25 mouse cellular contexts compared by ENCODE assay signal in the genomic region with DNA sequence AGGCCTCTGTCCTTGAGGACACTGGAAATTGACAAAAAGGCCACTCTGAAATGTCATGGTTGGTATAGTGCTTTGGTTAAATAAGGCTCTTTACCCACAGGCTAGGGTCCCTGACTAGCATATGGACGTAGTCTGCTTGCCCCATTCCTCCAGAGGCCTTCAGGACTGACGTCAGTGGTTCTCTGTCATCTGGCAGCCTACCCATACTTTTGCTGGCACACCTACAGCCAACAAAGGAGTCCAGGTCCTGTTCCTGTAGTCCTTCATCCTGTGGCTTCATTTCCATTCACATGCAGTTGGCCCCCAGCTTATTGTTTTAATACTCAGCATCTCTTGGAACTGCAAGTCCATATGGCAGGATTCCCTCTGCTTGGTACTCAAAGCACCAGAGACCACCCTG. TPM values are rescaled to one million over a fixed set of nuclear protein-coding genes. Genes with fewer than 3 reads are reported as not detected.
DNase-seq lines count a peak whose midpoint lies in the region; ATAC-seq and TF ChIP-seq lines count a peak whose summit lies in the region.
"Had no signal": no experiment of that assay in that cellular context is flagged by ENCODE, and none has a peak within 500 bp of the region (broad histone marks: within the 10 kb centered on the region; RNA-seq: fewer than 3 reads in every experiment).

No protein-coding gene starts in this region.

- TF ChIP-seq CTCF in forebrain, postnatal 0 days (IDR thresholded peaks at IDR 0.05; ENCODE audit: low read depth), result no peak
- no peak for TF ChIP-seq CTCF in E14TG2a.4 (conservative IDR thresholded peaks at IDR 0.05; ENCODE audit: low read length)

- H3K27ac ChIP-seq in forebrain, embryonic 12.5 days, result peak overlapping the region; percentile 21; the same call in 1 of the 2 replicates
- no peak overlapping the region for H3K27ac ChIP-seq in forebrain, postnatal 0 days (ENCODE audit: low read depth, low read length)
- H3K27ac ChIP-seq in midbrain, embryonic 13.5 days, result no peak overlapping the region
- no peak overlapping the region for H3K27ac ChIP-seq in midbrain, embryonic 15.5 days
- peak overlapping the region; percentile 51; the same call in 1 of the 2 replicates for H3K27ac ChIP-seq in hindbrain, embryonic 14.5 days
- H3K27ac ChIP-seq: embryonic facial prominence, embryonic 15.5 days; forebrain, embryonic 10.5 days; heart, embryonic 10.5 days had no signal

- H3K4me2 ChIP-seq in forebrain, embryonic 12.5 days, result no peak overlapping the region
- no peak overlapping the region for H3K4me2 ChIP-seq in forebrain, postnatal 0 days (ENCODE audit: low read depth)
- no peak overlapping the region for H3K4me2 ChIP-seq in midbrain, embryonic 13.5 days (replicated peaks)
- no peak overlapping the region for H3K4me2 ChIP-seq in midbrain, embryonic 15.5 days
- no peak overlapping the region for H3K4me2 ChIP-seq in hindbrain, embryonic 14.5 days (replicated peaks)
- H3K4me2 ChIP-seq: embryonic facial prominence, embryonic 15.5 days; forebrain, embryonic 15.5 days had no signal

- H3K4me3 ChIP-seq in forebrain, embryonic 12.5 days (replicated peaks), result no peak overlapping the region
- no peak overlapping the region for H3K4me3 ChIP-seq in forebrain, postnatal 0 days (ENCODE audit: low read depth, low read length)
- H3K4me3 ChIP-seq in midbrain, embryonic 13.5 days (replicated peaks), result no peak overlapping the region
- no peak overlapping the region for H3K4me3 ChIP-seq in midbrain, embryonic 15.5 days
- 0 out of 2 replicates have a peak overlapping the region, but pooled peaks have one; percentile 23 for H3K4me3 ChIP-seq in E14TG2a.4 (replicated peaks; ENCODE audit: low read length)
- no peak overlapping the region for H3K4me3 ChIP-seq in hindbrain, embryonic 14.5 days (replicated peaks; ENCODE audit: low read length)
- H3K4me3 ChIP-seq: embryonic facial prominence, embryonic 15.5 days; erythroblast, embryonic 14.5 days; forebrain, embryonic 10.5 days; forebrain, embryonic 15.5 days; heart, embryonic 10.5 days had no signal

- 60% methylated on average over 2 of the region's 2 CpGs for WGBS in forebrain, embryonic 12.5 days
- 63% methylated on average over 2 of the region's 2 CpGs for WGBS in forebrain, postnatal 0 days
- WGBS in midbrain, embryonic 13.5 days, result 55% methylated on average over 2 of the region's 2 CpGs
- WGBS in midbrain, embryonic 15.5 days, result 33% methylated on average over 2 of the region's 2 CpGs
- 42% methylated on average over 2 of the region's 2 CpGs for WGBS in hindbrain, embryonic 14.5 days

- no peaks in the 10 kb centered on the region for H3K9me3 ChIP-seq in forebrain, embryonic 12.5 days
- no peaks in the 10 kb centered on the region for H3K9me3 ChIP-seq in forebrain, postnatal 0 days (ENCODE audit: low read length)
- H3K9me3 ChIP-seq in midbrain, embryonic 13.5 days, result no peaks in the 10 kb centered on the region
- no peaks in the 10 kb centered on the region for H3K9me3 ChIP-seq in midbrain, embryonic 15.5 days
- H3K9me3 ChIP-seq in E14TG2a.4 (ENCODE audit: low read length), result no peaks in the 10 kb centered on the region
- H3K9me3 ChIP-seq in hindbrain, embryonic 14.5 days (ENCODE audit: control insufficient read depth, low read length), result no peaks in the 10 kb centered on the region
- H3K9me3 ChIP-seq: embryonic facial prominence, embryonic 15.5 days; forebrain, embryonic 10.5 days; forebrain, embryonic 15.5 days; heart, embryonic 10.5 days had no signal

- ATAC-seq in forebrain, embryonic 12.5 days (ENCODE audit: low FRiP score), result no peak
- ATAC-seq in forebrain, postnatal 0 days, result no peak
- ATAC-seq in midbrain, embryonic 13.5 days, result 0 out of 2 replicates have a peak, but pooled peaks have one; percentile 2
- no peak for ATAC-seq in midbrain, embryonic 15.5 days (replicated peaks)
- no peak for ATAC-seq in hindbrain, embryonic 14.5 days (ENCODE audit: low FRiP score)
- ATAC-seq: activated CD4-positive, CD25-positive, alpha-beta regulatory T cell, adult 4 months; forebrain, embryonic 15.5 days; Patski had no signal

- peaks cover 41% of the 10 kb centered on the region for H3K4me1 ChIP-seq in forebrain, embryonic 12.5 days
- H3K4me1 ChIP-seq in forebrain, postnatal 0 days (ENCODE audit: insufficient read depth), result no peaks in the 10 kb centered on the region
- H3K4me1 ChIP-seq in midbrain, embryonic 13.5 days (replicated peaks), result peaks cover 47% of the 10 kb centered on the region
- peaks cover 30% of the 10 kb centered on the region for H3K4me1 ChIP-seq in midbrain, embryonic 15.5 days
- H3K4me1 ChIP-seq in E14TG2a.4 (replicated peaks; ENCODE audit: low read depth, low read length), result peaks cover 85% of the 10 kb centered on the region
- H3K4me1 ChIP-seq in hindbrain, embryonic 14.5 days (replicated peaks; ENCODE audit: control insufficient read depth, insufficient read depth, low read length), result peaks cover 11% of the 10 kb centered on the region

- no peak for DNase-seq in forebrain, postnatal 0 days
- no peak for DNase-seq in hindbrain, embryonic 14.5 days (ENCODE audit: low spot score)
- DNase-seq in thymus, postnatal 4 days, result no peak
- DNase-seq: adrenal gland, postnatal 25 days; cerebellum, adult 18-20 months; embryo, embryonic 11 days; gastrocnemius, postnatal 10 days; heart, adult 18-20 months; heart, postnatal 10 days; heart, postnatal 4 days had no signal

- peaks cover 52% of the 10 kb centered on the region for H3K27me3 ChIP-seq in forebrain, embryonic 12.5 days
- no peaks in the 10 kb centered on the region; the same call in 1 of the 2 replicates for H3K27me3 ChIP-seq in forebrain, postnatal 0 days (ENCODE audit: insufficient read depth, low read length)
- peaks cover 34% of the 10 kb centered on the region for H3K27me3 ChIP-seq in midbrain, embryonic 13.5 days
- peaks cover 7% of the 10 kb centered on the region; the same call in 1 of the 2 replicates for H3K27me3 ChIP-seq in midbrain, embryonic 15.5 days (replicated peaks)
- H3K27me3 ChIP-seq in E14TG2a.4 (ENCODE audit: insufficient read depth, low read length), result peaks cover 27% of the 10 kb centered on the region
- H3K27me3 ChIP-seq in hindbrain, embryonic 14.5 days (ENCODE audit: control insufficient read depth, insufficient read depth, low read length), result peaks cover 17% of the 10 kb centered on the region; the same call in 1 of the 2 replicates
- H3K27me3 ChIP-seq: Patski had no signal

- no peaks in the 10 kb centered on the region; the same call in 1 of the 2 replicates for H3K36me3 ChIP-seq in forebrain, embryonic 12.5 days (replicated peaks)
- H3K36me3 ChIP-seq in forebrain, postnatal 0 days (ENCODE audit: insufficient read depth), result peaks cover 7% of the 10 kb centered on the region; the same call in 1 of the 2 replicates
- peaks cover 13% of the 10 kb centered on the region for H3K36me3 ChIP-seq in midbrain, embryonic 13.5 days
- H3K36me3 ChIP-seq in midbrain, embryonic 15.5 days (replicated peaks), result no peaks in the 10 kb centered on the region
- H3K36me3 ChIP-seq in E14TG2a.4 (ENCODE audit: insufficient read depth, low read length), result no peaks in the 10 kb centered on the region
- H3K36me3 ChIP-seq in hindbrain, embryonic 14.5 days (replicated peaks; ENCODE audit: control insufficient read depth, insufficient read depth), result peaks cover 20% of the 10 kb centered on the region
- H3K36me3 ChIP-seq: embryonic facial prominence, embryonic 15.5 days; forebrain, embryonic 10.5 days; heart, embryonic 10.5 days had no signal

- no peak overlapping the region for H3K9ac ChIP-seq in forebrain, embryonic 12.5 days
- no peak overlapping the region for H3K9ac ChIP-seq in forebrain, postnatal 0 days
- no peak overlapping the region for H3K9ac ChIP-seq in midbrain, embryonic 13.5 days (replicated peaks)
- H3K9ac ChIP-seq in midbrain, embryonic 15.5 days, result no peak overlapping the region
- H3K9ac ChIP-seq in hindbrain, embryonic 14.5 days, result no peak overlapping the region
- H3K9ac ChIP-seq: embryonic facial prominence, embryonic 15.5 days; forebrain, embryonic 15.5 days had no signal

RNA-seq across cellular contexts. Expression of a gene that starts 8.4 kb away (rescaled TPM):
- polyA plus RNA-seq in forebrain, embryonic 12.5 days (2016; fragmentation: Nextera tagmentation; extraction: Ambion mirVana), result 12.0 and 12.9 TPM in 2 replicates
- 18.4 and 27.3 TPM in 2 replicates for total RNA-seq in forebrain, postnatal 0 days (2014; rRNA removed)
- 11.9 and 16.4 TPM in 2 replicates for polyA plus RNA-seq in forebrain, postnatal 0 days (2015; fragmentation: Nextera tagmentation; extraction: Ambion mirVana)
- polyA plus RNA-seq in midbrain, embryonic 13.5 days (2015; fragmentation: Nextera tagmentation; extraction: Ambion mirVana), result 13.4 and 14.9 TPM in 2 replicates
- 21.5 and 23.7 TPM in 2 replicates for polyA plus RNA-seq in midbrain, embryonic 15.5 days (2015; fragmentation: Nextera tagmentation; extraction: Ambion mirVana)
- 22.5 and 26.2 TPM in 2 replicates for polyA plus RNA-seq in hindbrain, embryonic 14.5 days (2014; fragmentation: Nextera tagmentation; extraction: Ambion mirVana)

RNA-seq across cellular contexts. Expression of a gene that starts 15.6 kb away (rescaled TPM):
- 15.3 and 15.6 TPM in 2 replicates for polyA plus RNA-seq in forebrain, embryonic 12.5 days (2016; fragmentation: Nextera tagmentation; extraction: Ambion mirVana)
- 7.4 and 8.5 TPM in 2 replicates for total RNA-seq in forebrain, postnatal 0 days (2014; rRNA removed)
- polyA plus RNA-seq in forebrain, postnatal 0 days (2015; fragmentation: Nextera tagmentation; extraction: Ambion mirVana), result 3.7 and 4.3 TPM in 2 replicates
- 16.3 and 20.0 TPM in 2 replicates for polyA plus RNA-seq in midbrain, embryonic 13.5 days (2015; fragmentation: Nextera tagmentation; extraction: Ambion mirVana)
- 10.7 and 10.9 TPM in 2 replicates for polyA plus RNA-seq in midbrain, embryonic 15.5 days (2015; fragmentation: Nextera tagmentation; extraction: Ambion mirVana)
- 10.9 and 13.6 TPM in 2 replicates for polyA plus RNA-seq in hindbrain, embryonic 14.5 days (2014; fragmentation: Nextera tagmentation; extraction: Ambion mirVana)
- total RNA-seq: common myeloid progenitor, adult 5-6 weeks; gastrocnemius, postnatal 10 days; gastrocnemius, postnatal 4 days; heart, adult 18-20 months; heart, postnatal 10 days; heart, postnatal 4 days had no signal
- polyA plus RNA-seq: activated CD4-positive, CD25-positive, alpha-beta regulatory T cell, adult 4 months; C2C12; erythroblast, embryonic 14.5 days; heart, embryonic 10.5 days; heart, embryonic 14.5 days; Patski had no signal

RNA-seq across cellular contexts. Expression of a gene that starts 46.4 kb away (rescaled TPM):
- polyA plus RNA-seq in forebrain, embryonic 12.5 days (2016; fragmentation: Nextera tagmentation; extraction: Ambion mirVana), result 3.0 and 3.2 TPM in 2 replicates
- total RNA-seq in forebrain, postnatal 0 days (2014; rRNA removed), result 1.6 TPM in 1 of 2 replicates, not detected in the other
- 0.69 and 1.1 TPM in 2 replicates for polyA plus RNA-seq in forebrain, postnatal 0 days (2015; fragmentation: Nextera tagmentation; extraction: Ambion mirVana)
- 1.0 and 1.8 TPM in 2 replicates for polyA plus RNA-seq in midbrain, embryonic 13.5 days (2015; fragmentation: Nextera tagmentation; extraction: Ambion mirVana)
- 1.1 TPM in 2 replicates for polyA plus RNA-seq in midbrain, embryonic 15.5 days (2015; fragmentation: Nextera tagmentation; extraction: Ambion mirVana)
- 1.6 and 2.3 TPM in 2 replicates for polyA plus RNA-seq in hindbrain, embryonic 14.5 days (2014; fragmentation: Nextera tagmentation; extraction: Ambion mirVana)
- polyA plus RNA-seq: activated CD4-positive, CD25-positive, alpha-beta regulatory T cell, adult 4 months; C2C12; Patski had no signal

Comparison
In these comparisons a context has a peak if more than half of its experiments do, and no peak if none do; other contexts are left out.
1. H3K27ac ChIP-seq: peak in forebrain, embryonic 12.5 days (single experiment) and hindbrain, embryonic 14.5 days (single experiment); none in forebrain, postnatal 0 days (single experiment), midbrain, embryonic 13.5 days (single experiment) and midbrain, embryonic 15.5 days (single experiment).